Mouse (Mus musculus) megakaryocyte, embryonic 14.5 days (primary cell): ENCODE measurements around the gene Cbx7. TPM values are rescaled to one million over a fixed set of nuclear protein-coding genes. Genes with fewer than 3 reads are reported as not detected.

Experiments
- H3K27me3 ChIP-seq: replicated peaks from 2 replicates; pipeline ENCODE3; 2012; ENCODE audit warnings: inconsistent platforms
- H3K36me3 ChIP-seq: replicated peaks from 2 replicates; pipeline ENCODE3; 2012; ENCODE audit warnings: low read length, inconsistent platforms, mixed read lengths
- H3K4me1 ChIP-seq: 2 replicates; pipeline ENCODE4 v1.6.1; 2012; ENCODE audit warnings: inconsistent platforms
- H3K4me3 ChIP-seq: replicated peaks from 2 replicates; pipeline ENCODE3; 2012; ENCODE audit warnings: moderate library complexity, mild to moderate bottlenecking, inconsistent platforms
- H3K9me3 ChIP-seq: 2 replicates; pipeline ENCODE4 v1.6.1; 2012; ENCODE audit warnings: inconsistent platforms
- FLI1 ChIP-seq: IDR thresholded peaks from 2 replicates; pipeline ENCODE4 v1.6.1; 2012; ENCODE audit warnings: low read length, inconsistent platforms, mixed read lengths
- GATA1 ChIP-seq: IDR thresholded peaks from 3 replicates; pipeline ENCODE4 v1.6.1; 2012; ENCODE audit warnings: mixed read lengths, low read length, inconsistent platforms, borderline replicate concordance
- polyA plus RNA-seq: library from polyadenylated mRNA; stranded (reverse); fragments of >175 nt; gene quantifications from 2 replicates; pipeline ENCODE4 v1.2.3, GENCODE M21; 2012; ENCODE audit warnings: low replicate concordance; ENCODE audit not compliant: insufficient read depth

Cbx7 gene
- 2.2 and 5.7 TPM in 2 replicates for polyA plus RNA-seq

DNA sequence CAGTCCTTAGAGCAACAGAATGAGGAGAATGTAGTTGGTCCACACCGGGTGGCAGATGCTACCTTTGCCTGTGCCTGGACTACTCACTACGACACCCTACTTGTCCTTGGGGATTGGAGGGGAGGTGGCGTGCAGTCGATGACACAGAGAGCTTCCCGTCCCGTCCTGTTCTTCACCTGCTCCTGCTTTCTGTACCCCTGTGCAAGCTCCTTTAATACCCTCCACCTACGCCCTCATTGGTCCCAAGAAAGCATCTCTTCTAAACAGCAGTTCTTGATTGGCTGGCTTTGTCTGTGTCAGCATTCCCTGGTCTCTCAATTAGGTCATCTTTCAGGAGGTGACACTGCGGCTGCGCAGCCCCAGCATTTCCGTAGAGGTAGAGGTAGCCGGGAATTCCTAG is at the start of gene Cbx7:
Gene Cbx7, minus strand, starts transcription at position 180 of the 400 bp plus-strand sequence.
- TF ChIP-seq FLI1 (no peak), GATA1 (no peak)
- Histone ChIP-seq H3K4me1 (peaks cover 17% of the 10 kb centered on the region), H3K4me3 (no peak within 1 kb of the TSS), H3K27me3 (peaks cover 7% of the 10 kb centered on the region), H3K36me3 (no peaks in the 10 kb centered on the region), H3K9me3 (peaks cover 12% of the 10 kb centered on the region)

DNA sequence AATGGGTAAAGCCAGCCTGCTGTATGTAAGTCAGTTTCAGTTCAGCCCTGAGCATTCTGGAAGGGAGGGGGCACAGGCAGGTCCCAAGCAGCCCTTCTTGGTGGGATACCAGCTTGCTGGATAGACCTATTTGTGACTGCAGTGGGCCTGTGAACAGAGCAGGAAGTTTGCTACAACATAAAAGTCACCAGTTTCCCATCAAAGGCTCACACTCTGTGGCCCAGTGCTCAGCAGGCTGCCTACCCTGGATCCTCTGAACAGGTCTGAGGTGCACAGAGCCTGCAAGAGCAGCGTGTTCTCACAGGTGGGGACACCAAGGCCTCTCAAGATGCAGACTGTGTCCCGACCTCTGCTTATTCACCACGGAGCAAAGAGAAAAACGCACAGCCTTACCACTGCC is 49.6 kb upstream of the Cbx7 start:
- Histone ChIP-seq H3K36me3 (peaks cover 29% of the 10 kb centered on the region), H3K4me3 (no peak overlapping the region), H3K4me1 (peaks cover 85% of the 10 kb centered on the region), H3K27me3 (peaks cover 4% of the 10 kb centered on the region), H3K9me3 (no peaks in the 10 kb centered on the region)
- TF ChIP-seq FLI1 = no peak
- TF ChIP-seq GATA1 = no peak

DNA sequence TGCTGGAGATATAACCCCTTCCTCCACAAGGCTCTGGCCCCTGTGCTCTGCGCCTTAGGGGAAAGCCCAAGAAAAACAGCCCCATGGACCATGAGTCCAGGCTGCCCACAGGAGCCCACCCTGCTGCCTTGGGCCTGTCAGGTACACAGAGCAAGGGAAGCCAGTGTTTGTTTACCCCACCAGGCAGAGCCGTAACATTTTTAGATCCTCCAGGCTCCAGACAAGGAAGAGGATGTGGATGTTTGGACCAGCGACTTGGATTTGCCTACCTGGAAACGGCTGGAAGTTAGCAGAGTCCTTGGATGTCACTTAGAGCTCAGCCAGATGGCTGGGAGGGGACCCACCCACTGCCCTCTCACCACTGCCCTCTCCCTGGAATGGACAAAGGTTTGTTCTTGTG is 48.7 kb upstream of the Cbx7 start:
- Histone ChIP-seq H3K4me3 (no peak overlapping the region), H3K36me3 (peaks cover 29% of the 10 kb centered on the region), H3K9me3 (no peaks in the 10 kb centered on the region), H3K27me3 (peaks cover 4% of the 10 kb centered on the region), H3K4me1 (peaks cover 85% of the 10 kb centered on the region)
- TF ChIP-seq GATA1 (no peak), FLI1 (no peak)

DNA sequence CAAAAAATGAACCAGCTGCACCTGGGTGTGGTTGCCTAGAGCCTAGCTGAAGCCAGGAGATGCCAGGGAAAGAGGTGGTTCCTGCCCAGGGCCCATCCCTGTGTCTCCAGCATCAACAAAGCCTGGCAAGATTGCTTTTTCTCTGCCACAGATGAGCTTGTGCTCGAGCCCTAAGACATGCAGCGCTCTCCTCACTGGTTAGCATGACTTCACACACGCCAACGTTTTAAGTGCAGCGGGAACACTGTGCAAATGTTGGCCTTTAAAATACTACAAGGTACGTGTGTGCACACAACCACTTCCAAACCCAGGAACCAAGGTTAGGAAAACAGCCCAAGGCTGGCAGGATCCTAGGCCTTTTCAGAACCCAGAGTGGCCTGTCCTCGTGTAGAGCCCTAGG is 48.3 kb upstream of the Cbx7 start:
- Histone ChIP-seq H3K4me1 (peaks cover 83% of the 10 kb centered on the region), H3K27me3 (peaks cover 4% of the 10 kb centered on the region), H3K36me3 (peaks cover 29% of the 10 kb centered on the region), H3K9me3 (no peaks in the 10 kb centered on the region), H3K4me3 (no peak overlapping the region)
- TF ChIP-seq FLI1 (no peak), GATA1 (no peak)

DNA sequence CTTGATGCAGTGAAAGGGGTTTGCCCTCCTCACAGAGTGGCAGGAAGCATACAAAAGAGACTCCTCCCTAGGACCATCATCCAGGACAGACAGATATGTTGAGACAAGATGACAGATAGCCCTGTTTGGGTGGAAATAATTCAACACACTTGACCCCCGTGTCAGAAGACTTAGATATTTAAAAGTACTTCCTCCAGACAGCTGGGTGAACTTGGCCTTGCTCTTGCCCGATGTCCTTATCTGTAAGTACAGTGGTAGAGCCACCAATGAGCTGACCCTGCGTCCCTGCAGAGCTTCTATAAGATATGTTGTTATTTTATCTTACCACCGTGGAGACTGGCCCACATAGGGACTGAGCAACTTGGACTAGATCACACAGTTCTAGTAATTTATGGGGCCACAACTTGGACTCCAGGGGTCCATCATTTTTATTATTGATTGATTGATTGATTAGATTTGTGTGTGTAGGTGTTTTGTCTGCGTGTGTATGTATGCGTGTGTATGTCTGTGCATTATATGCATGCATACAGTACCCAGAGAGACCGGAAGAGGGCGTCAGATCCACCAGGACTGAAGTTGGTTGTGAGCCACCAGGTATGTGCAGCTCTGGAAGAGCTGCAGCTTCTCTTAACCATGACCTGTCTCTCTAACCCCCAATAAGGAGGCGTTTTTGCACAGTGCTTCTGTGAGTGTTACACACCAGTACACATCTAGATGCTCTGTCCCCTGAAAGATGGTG is 45.8 kb upstream of the Cbx7 start:
- peaks cover 2% of the 10 kb centered on the region for H3K27me3 ChIP-seq
- peaks cover 32% of the 10 kb centered on the region for H3K36me3 ChIP-seq
- peaks cover 69% of the 10 kb centered on the region for H3K4me1 ChIP-seq
- no peak for TF ChIP-seq GATA1
- no peak for TF ChIP-seq FLI1
- peak overlapping the region; percentile 44 for H3K4me3 ChIP-seq
- no peaks in the 10 kb centered on the region for H3K9me3 ChIP-seq

DNA sequence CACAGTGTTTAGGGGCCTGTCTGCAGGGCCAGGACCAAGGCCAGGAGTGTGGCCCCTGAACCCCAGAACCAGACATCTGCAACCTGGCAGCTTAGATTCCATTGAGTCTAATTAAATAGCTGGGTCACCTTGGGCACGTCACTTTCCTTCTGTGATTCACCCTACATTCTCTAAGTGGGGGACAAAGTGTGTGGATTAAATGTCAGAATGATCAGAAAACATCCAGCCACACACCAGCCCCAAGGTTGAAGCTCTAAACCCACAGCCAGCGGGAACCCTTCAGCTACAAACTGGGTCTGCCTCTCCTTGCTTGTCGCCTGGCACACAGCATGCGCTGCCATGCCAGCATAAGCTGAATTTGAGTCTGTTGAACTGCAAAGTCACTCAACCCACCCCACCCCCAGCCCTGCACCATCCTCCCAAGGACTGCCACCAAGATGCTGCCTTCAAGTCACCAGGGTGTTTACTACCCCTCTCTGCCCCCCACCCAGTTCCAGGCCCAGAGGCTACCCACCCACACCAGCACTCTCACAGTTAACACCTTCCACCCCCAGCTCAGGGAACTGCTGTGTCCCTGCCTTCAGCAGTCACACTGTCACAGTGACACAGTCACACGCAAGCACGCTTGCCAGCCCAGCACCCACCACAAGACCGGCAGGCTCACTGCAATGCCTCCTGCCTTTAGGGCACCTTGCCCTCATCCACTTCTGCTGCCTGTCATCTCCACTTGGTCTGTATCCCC is 44.5 kb upstream of the Cbx7 start:
- Histone ChIP-seq H3K4me3 (peak overlapping the region; percentile 100), H3K4me1 (peaks cover 73% of the 10 kb centered on the region), H3K9me3 (no peaks in the 10 kb centered on the region), H3K27me3 (no peaks in the 10 kb centered on the region), H3K36me3 (peaks cover 33% of the 10 kb centered on the region)
- no peak for TF ChIP-seq FLI1

DNA sequence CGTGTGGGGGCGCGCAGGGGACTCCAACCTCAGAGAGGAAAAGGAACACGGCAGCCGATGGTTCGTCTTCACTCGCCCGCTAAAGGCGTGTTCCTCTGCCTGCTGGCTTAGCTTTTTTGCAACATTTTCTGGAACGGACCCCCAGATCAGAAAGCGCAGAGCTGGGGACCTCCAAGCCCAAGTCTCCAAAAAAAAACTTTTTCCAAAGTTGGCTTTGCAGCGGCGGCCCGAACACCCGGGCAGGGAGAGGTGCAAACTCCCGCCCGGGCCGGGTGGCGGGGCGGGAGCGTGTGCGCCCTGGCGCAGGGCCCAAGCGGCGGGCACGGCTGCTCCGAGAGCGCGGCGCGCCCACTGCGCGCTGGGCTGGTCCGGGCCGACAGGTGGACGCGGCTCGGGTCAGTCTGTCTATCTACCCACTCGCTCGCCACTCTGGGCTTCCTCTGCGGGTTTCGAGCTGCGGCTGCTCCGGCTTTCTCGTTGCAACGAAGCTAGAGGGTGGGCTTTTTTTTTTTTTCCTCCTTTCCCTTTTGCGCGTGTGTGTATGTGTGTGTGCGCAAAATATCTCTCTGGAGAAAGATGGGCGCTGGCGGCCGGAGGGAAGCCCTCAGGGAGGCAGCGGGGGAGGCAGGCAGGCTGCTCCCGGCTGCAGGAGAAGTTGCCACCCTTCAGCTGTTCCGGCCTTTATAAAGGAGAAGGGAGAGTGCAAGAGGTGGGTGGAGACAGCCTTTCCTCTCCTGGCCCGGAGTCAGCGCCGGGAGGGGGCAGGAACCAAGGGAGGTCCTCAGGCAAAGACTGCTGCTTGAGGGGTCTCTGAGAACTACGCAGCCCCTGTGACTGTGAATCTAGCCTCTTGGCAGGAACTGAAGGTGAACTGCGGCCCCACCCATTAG is 43.6 kb upstream of the Cbx7 start, which contains the start of gene Pdgfb:
Gene Pdgfb, minus strand, starts transcription at position 657 of the 890 bp plus-strand sequence.
- peaks cover 73% of the 10 kb centered on the region for H3K4me1 ChIP-seq
- peaks cover 33% of the 10 kb centered on the region for H3K36me3 ChIP-seq
- H3K4me3 ChIP-seq = peak within 1 kb of the TSS; percentile 100
- no peaks in the 10 kb centered on the region for H3K9me3 ChIP-seq
- TF ChIP-seq GATA1 (no peak), FLI1 (no peak)
- H3K27me3 ChIP-seq = no peaks in the 10 kb centered on the region

DNA sequence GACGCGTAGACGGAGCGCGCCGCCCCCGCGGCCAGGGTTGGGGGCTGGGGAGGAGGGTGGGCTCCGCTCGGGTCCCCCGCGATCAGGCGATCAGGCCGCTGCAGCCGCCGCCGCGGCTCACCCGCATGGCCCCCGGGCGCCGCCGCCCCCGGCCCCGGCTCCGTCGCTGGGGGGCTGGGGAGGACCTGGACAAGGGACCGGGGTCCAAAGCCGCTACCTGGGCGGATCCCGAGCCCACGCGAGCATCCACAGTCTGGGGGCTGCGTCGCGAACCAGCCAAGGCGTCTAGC is 43.1 kb upstream of the Cbx7 start:
- peaks cover 74% of the 10 kb centered on the region for H3K4me1 ChIP-seq
- peak overlapping the region; percentile 100 for H3K4me3 ChIP-seq
- TF ChIP-seq FLI1 (no peak), GATA1 (no peak)
- no peaks in the 10 kb centered on the region for H3K27me3 ChIP-seq
- no peaks in the 10 kb centered on the region for H3K9me3 ChIP-seq
- peaks cover 32% of the 10 kb centered on the region for H3K36me3 ChIP-seq

DNA sequence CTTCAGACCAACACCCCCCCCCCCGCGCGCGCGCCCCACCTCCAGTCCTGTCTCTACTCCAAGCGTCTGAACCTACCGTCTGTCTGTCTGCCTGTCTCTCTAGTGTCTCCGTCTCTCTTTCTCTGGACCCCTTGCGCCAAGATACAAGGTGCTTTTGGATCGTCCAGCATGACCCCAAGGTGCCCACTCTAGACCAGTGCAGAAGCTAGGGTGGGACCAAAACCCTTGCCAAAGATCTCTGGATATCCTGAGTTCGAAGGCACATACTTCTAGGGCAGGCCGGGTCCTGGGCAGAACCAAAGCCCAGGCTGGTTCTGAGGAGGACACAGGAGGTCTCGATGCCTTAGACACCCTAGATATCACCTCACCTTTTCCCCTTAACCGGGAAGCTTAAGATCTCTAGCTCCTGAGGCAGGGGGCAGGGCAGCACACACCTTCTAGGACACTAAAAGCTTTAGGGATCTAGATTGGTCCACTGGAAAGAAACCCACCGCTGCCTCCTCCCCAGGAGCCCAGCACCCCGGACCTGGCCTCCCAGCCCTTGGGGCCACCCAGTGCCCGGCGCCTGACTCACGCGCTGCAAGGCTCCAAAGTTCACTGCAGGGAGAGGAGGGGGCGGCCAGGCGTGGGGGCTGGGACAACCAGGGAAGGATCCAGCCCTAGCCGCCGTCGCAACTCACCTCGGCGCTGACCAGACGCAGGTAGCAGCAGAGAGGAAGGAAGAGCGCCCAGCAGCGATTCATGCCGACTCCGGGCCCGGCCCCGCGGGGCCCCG is 42.5 kb upstream of the Cbx7 start:
- Histone ChIP-seq H3K4me3 (peak overlapping the region; percentile 100), H3K36me3 (peaks cover 36% of the 10 kb centered on the region), H3K4me1 (peaks cover 78% of the 10 kb centered on the region), H3K9me3 (no peaks in the 10 kb centered on the region), H3K27me3 (no peaks in the 10 kb centered on the region)
- TF ChIP-seq FLI1 (no peak), GATA1 (no peak)
